Mouse (Mus musculus) neural tube, embryonic 14.5 days (tissue): ENCODE results near the gene Gstm2. TPM values are rescaled to one million over a fixed set of nuclear protein-coding genes. Genes with fewer than 3 reads are reported as not detected.
"Not testable (repeated sequence)": the region's sequence is repeated elsewhere in the genome, so short reads cannot be mapped to it uniquely, and the experiment has no call there.

Experiments
- ATAC-seq: fragments of 200-750 bp; cut with Nextera tagmentation; 2 replicates; pipeline ENCODE4 v1.8.0; 2017; ENCODE audit warnings: low read depth, mild to moderate bottlenecking, moderate TSS enrichment, moderate library complexity
- H3K27ac ChIP-seq: fragments of 300-500 bp; sonication (generic); 2 replicates; pipeline ENCODE4 v1.5.1; 2014; ENCODE audit warnings: low read depth, mild to moderate bottlenecking, control low read depth, low read length, moderate library complexity, mixed read lengths
- H3K27me3 ChIP-seq: fragments of 300-500 bp; sonication (generic); 2 replicates; pipeline ENCODE4 v1.6.1; 2014; ENCODE audit warnings: low read length; ENCODE audit not compliant: control insufficient read depth, insufficient read depth
- H3K36me3 ChIP-seq: fragments of 300-500 bp; sonication (generic); 2 replicates; pipeline ENCODE4 v1.6.1; 2014; ENCODE audit warnings: low read length, mixed read lengths; ENCODE audit not compliant: control insufficient read depth, insufficient read depth
- H3K4me1 ChIP-seq: fragments of 300-500 bp; sonication (generic); 2 replicates; pipeline ENCODE4 v1.6.1; 2014; ENCODE audit warnings: low read length; ENCODE audit not compliant: control insufficient read depth, insufficient read depth
- H3K4me2 ChIP-seq: fragments of 300-500 bp; sonication (generic); 2 replicates; pipeline ENCODE4 v1.6.1; 2014; ENCODE audit warnings: mild to moderate bottlenecking, low read depth, low read length, control low read depth
- H3K4me3 ChIP-seq: fragments of 300-500 bp; sonication (generic); 2 replicates; pipeline ENCODE4 v1.5.1; 2014; ENCODE audit warnings: low read depth, low read length, control low read depth, mixed read lengths
- H3K9ac ChIP-seq: fragments of 300-500 bp; sonication (generic); replicated peaks from 2 replicates; pipeline ENCODE4 v1.6.1; 2014; ENCODE audit warnings: low read depth, mild to moderate bottlenecking, control low read depth, low read length, mixed read lengths
- H3K9me3 ChIP-seq: fragments of 300-500 bp; sonication (generic); 2 replicates; pipeline ENCODE4 v1.6.1; 2016; ENCODE audit warnings: low read length; ENCODE audit not compliant: control insufficient read depth
- WGBS: fragments of 180-500 bp; shearing (Covaris S2); extraction: QIAGEN DNeasy Blood & Tissue Kit; methylation state at CpG from one replicate; pipeline ENCODE4 v1.1.7; 2014; 5-methylcytosine and 5-hydroxymethylcytosine counted together
- polyA plus RNA-seq: library from polyadenylated mRNA; unstranded; fragments of >200 nt; fragmentation: Nextera tagmentation; extraction: Ambion mirVana; gene quantifications from 2 replicates; pipeline ENCODE4 v1.2.1, GENCODE M21; 2014

The Gstm2 gene
- polyA plus RNA-seq, 1 experiment from 2014 or later: 1.2 TPM

GRCm38 (mm10) chr3:107981261-107981660, 5.0 kb downstream of the Gstm2 start:
- ATAC-seq: no peak
- no peak overlapping the region for H3K4me2 ChIP-seq
- no peaks in the 10 kb centered on the region for H3K9me3 ChIP-seq
- WGBS: 68% methylated on average over 3 of the region's 3 CpGs
- H3K4me3 ChIP-seq: no peak overlapping the region
- H3K36me3 ChIP-seq: no peaks in the 10 kb centered on the region
- no peak overlapping the region for H3K27ac ChIP-seq
- no peak overlapping the region for H3K9ac ChIP-seq
- H3K27me3 ChIP-seq: no peaks in the 10 kb centered on the region
- H3K4me1 ChIP-seq: no peaks in the 10 kb centered on the region

DNA sequence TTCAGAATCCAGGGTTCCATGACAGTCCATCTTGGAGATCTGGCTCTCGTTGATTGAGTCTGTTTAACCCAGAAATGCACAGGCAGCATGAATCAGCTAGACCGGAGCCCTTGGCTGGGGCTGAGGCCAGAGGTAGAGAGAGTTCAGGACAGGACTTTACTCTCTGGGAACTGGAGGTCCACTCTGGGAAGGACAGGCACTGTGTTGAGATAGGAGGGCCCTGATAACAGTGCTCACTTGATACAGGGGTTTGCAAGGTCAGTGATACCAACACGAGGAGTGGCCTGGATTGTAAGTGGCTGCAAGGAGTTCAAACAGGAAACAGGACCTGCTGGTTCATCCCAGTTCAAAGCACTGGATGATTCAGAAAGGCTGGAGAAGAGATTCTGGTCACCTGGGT, 8.6 kb downstream of the Gstm2 start:
- Histone ChIP-seq H3K4me2 (no peak overlapping the region), H3K27ac (no peak overlapping the region), H3K36me3 (no peaks in the 10 kb centered on the region), H3K4me3 (no peak overlapping the region), H3K27me3 (no peaks in the 10 kb centered on the region), H3K4me1 (no peaks in the 10 kb centered on the region), H3K9ac (no peak overlapping the region), H3K9me3 (no peaks in the 10 kb centered on the region)
- WGBS: 82% methylated on average over 3 of the region's 3 CpGs
- ATAC-seq: no peak

DNA sequence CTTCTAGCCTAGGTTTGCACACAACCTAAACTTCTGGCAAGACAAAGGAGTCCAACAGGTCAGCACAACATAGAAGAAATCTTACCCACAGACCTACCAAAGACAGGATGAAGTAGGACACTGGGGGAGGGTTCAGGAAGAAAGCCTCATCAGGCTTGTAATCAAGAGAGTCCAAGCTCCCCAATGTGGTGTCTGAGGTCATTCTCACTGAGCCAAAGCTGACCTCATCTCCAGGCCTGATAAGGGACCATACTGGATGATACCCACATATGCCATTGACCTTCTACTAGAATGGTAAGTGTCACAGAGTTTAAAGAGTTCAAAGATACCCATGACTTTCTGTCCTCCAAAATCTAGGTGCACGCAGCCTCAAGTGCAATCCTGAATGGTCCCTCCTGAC, 12.0 kb downstream of the Gstm2 start:
- no peak overlapping the region for H3K9ac ChIP-seq
- H3K4me2 ChIP-seq: no peak overlapping the region
- ATAC-seq: no peak
- no peaks in the 10 kb centered on the region for H3K27me3 ChIP-seq
- no peaks in the 10 kb centered on the region for H3K9me3 ChIP-seq
- no peaks in the 10 kb centered on the region for H3K4me1 ChIP-seq
- 92% methylated on average over 1 of the region's 1 CpGs for WGBS
- no peak overlapping the region for H3K4me3 ChIP-seq
- H3K27ac ChIP-seq: no peak overlapping the region
- no peaks in the 10 kb centered on the region for H3K36me3 ChIP-seq

- no peak overlapping the region for H3K4me3 ChIP-seq
Measured at GRCm38 (mm10) chr3:107972070-107972469, 14.2 kb downstream of the Gstm2 start.

DNA sequence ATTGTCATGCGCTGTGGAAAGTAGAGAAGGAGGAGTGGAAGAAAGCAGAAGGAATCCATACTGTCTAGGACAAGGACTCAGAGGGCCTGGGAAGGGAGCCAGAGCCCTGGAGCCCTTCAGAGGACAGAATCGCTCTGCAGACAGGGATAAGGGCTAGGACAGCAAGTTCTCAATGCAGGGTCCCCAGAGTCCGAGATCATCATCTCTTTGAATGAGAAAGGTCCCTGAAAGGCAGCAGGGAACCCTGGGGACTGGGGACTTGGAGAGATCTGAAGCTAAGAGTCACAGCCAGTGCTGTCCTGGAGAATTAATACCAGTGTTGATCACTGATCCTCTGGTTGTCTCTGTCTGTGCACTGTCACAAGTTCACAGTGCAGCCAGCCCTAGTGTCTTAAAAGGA, 15.2 kb downstream of the Gstm2 start:
- not testable (repeated sequence) for ATAC-seq, H3K4me2 ChIP-seq, H3K36me3 ChIP-seq, H3K4me1 ChIP-seq, H3K4me3 ChIP-seq, H3K9ac ChIP-seq, H3K27ac ChIP-seq, H3K27me3 ChIP-seq, H3K9me3 ChIP-seq
- 49% methylated on average over 3 of the region's 3 CpGs for WGBS

More at GRCm38 (mm10) chr3:107972070-107972469, 14.2 kb downstream of the Gstm2 start:
- Histone ChIP-seq H3K4me1 (no peaks in the 10 kb centered on the region), H3K27me3 (no peaks in the 10 kb centered on the region), H3K4me2 (no peak overlapping the region), H3K36me3 (no peaks in the 10 kb centered on the region), H3K9ac (no peak overlapping the region), H3K9me3 (no peaks in the 10 kb centered on the region), H3K27ac (no peak overlapping the region)
- 94% methylated on average over 3 of the region's 3 CpGs for WGBS
- ATAC-seq: no peak

- Histone ChIP-seq H3K4me3 (no peak within 1 kb of the TSS), H3K9me3 (no peaks in the 10 kb centered on the region), H3K27me3 (no peaks in the 10 kb centered on the region), H3K4me1 (no peaks in the 10 kb centered on the region), H3K4me2 (no peak within 1 kb of the TSS), H3K9ac (no peak within 1 kb of the TSS), H3K36me3 (no peaks in the 10 kb centered on the region), H3K27ac (no peak within 1 kb of the TSS)
- ATAC-seq: no peak
- 62% methylated on average over 13 of the region's 13 CpGs for WGBS
Measured at GRCm38 (mm10) chr3:107968724-107969395, 17.4 kb downstream of the Gstm2 start, which contains the start of gene Gstm3. TSS of gene Gstm3 (minus strand) at chr3:107969283.

DNA sequence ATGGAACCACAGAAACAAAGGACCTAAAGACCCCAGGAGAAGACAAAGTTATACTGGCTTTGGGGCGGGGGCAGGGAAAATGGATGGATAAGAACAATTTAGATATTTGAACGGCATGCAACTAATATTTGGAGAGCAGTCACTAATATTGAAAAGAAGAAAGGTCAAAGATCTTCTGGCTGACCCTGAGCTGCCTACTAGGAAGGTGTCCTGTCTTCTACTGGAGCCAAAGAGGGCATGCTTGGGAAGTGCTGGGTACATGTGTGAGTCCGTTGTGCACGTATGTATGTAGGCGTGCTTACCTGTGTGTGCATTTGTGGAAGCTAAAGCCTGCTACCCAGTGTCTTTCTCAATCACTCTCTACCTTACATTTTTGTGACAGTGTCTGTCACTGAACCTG, 19.6 kb downstream of the Gstm2 start:
- Histone ChIP-seq H3K27me3 (no peaks in the 10 kb centered on the region), H3K27ac (no peak overlapping the region), H3K4me2 (no peak overlapping the region), H3K4me3 (no peak overlapping the region), H3K9me3 (no peaks in the 10 kb centered on the region), H3K9ac (no peak overlapping the region), H3K36me3 (no peaks in the 10 kb centered on the region), H3K4me1 (no peaks in the 10 kb centered on the region)
- WGBS: 98% methylated on average over 5 of the region's 5 CpGs
- no peak for ATAC-seq

DNA sequence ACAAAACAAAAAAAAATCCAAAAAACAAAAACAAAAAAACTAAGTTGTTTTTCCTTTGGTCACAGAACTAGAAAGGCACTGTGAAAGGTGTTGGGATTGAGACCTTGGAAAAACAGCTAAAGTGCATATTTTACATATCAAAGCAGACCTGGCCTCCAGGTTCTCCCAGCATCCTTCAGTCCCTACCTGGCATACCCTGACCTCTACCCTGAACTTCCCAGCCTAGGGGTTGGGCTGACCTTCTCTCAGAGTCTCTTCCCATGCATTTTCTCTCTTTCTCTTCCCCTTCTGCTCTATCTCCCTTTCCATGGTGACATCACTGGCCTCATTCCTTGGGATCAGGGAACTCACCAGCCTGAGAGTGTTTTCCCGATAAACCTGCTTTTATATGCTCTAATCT, 20.7 kb downstream of the Gstm2 start:
- no peak for ATAC-seq
- no peak overlapping the region for H3K27ac ChIP-seq
- no peak overlapping the region for H3K4me3 ChIP-seq
- H3K4me2 ChIP-seq: no peak overlapping the region
- H3K9me3 ChIP-seq: no peaks in the 10 kb centered on the region
- WGBS: 83% methylated on average over 1 of the region's 1 CpGs
- no peaks in the 10 kb centered on the region for H3K27me3 ChIP-seq
- H3K36me3 ChIP-seq: no peaks in the 10 kb centered on the region
- H3K9ac ChIP-seq: no peak overlapping the region
- no peaks in the 10 kb centered on the region for H3K4me1 ChIP-seq

DNA sequence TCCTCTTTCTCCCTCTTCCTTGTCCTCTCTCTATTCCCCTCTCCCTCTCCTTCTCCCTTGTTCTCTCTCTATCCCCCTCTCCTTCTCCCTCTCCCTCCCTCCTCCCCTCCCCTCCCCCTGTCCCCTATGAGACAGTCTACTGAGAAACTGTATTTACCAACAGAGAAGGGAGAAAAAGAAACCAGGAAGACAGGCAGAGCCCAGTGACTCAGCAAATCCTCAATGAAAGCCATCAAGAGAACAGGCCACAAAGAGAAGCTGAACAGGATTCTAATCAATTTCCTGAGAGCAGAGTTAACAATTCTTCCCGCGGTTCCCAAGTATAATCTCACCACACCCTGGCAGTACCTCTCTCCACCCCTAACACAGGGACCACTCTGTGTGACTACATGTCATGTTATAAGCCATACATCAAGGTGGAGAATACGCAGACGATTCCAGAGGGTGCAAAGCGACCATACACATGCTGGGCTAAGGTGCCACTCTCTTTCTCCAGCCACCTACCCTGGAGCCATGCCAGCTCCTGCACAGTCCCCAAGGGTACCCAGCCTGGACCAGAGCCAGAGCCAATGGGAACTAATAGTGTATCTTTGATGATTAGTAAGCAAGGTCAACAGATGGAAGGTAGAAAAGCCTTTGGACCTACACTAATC, 21.5 kb downstream of the Gstm2 start:
- 60% methylated on average over 5 of the region's 5 CpGs for WGBS

More for the DNA sequence above, 21.5 kb downstream of the Gstm2 start:
- no peak for ATAC-seq
- H3K9me3 ChIP-seq: no peaks in the 10 kb centered on the region
- no peaks in the 10 kb centered on the region for H3K4me1 ChIP-seq
- no peaks in the 10 kb centered on the region for H3K36me3 ChIP-seq
- H3K27me3 ChIP-seq: no peaks in the 10 kb centered on the region
- H3K9ac ChIP-seq: no peak overlapping the region
- no peak overlapping the region for H3K27ac ChIP-seq
- H3K4me3 ChIP-seq: no peak overlapping the region
- no peak overlapping the region for H3K4me2 ChIP-seq
